8 mouse cellular contexts compared by ENCODE assay signal in the genomic region with DNA sequence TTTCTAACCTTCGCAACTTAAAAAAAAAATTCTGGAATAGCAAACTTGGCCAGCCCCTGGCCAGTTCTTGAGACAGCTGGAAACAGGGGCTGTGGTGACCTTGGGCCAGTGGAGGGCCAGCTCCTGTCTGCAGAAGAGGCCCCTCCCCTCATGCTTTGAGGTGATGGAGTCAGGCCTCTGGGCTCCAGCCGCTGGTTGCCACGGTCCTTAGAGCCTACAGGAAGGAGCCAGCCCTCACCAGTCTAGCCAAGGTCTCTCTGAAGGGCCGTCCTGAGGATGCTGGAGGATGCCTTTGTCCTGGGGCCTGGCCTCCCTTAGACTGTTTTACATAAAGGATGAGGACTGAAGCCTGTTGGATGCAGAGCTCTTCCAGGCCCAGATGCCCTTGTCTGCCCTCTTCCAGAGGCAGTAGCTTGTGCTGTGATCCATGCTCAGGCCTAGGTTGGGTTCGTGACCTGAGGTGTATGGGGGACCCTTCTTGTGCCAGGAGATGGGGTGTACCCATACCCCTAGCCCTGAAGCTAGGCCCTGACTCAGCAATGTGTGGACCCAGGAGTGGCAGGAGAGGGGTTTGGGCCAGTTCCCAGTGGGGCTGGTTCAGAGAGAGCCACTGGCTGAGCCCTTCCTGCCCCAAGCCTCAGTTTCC. TPM values are rescaled to one million over a fixed set of nuclear protein-coding genes. Genes with fewer than 3 reads are reported as not detected.
DNase-seq lines count a peak whose midpoint lies in the region; ATAC-seq and TF ChIP-seq lines count a peak whose summit lies in the region.

No protein-coding gene starts in this region.

- peak; percentile 36 for ATAC-seq in kidney, embryonic 14.5 days (ENCODE audit: low FRiP score, low TSS enrichment)
- peak; percentile 28; the same call in 1 of the 2 replicates for ATAC-seq in heart, embryonic 16.5 days (replicated peaks; ENCODE audit: extremely low read depth, insufficient read depth, low FRiP score)
- ATAC-seq in megakaryocyte-erythroid progenitor cell, adult 5-6 weeks (replicated peaks; ENCODE audit: low FRiP score, low TSS enrichment, poor library complexity, severe bottlenecking): no peak

- peaks cover 23% of the 10 kb centered on the region for H3K4me1 ChIP-seq in kidney, embryonic 14.5 days (ENCODE audit: control insufficient read depth, insufficient read depth, low read length)
- H3K4me1 ChIP-seq in bone marrow macrophage, adult 2 months (ENCODE audit: control insufficient read depth, insufficient read depth, low read length): peaks cover 3% of the 10 kb centered on the region; the same call in 1 of the 2 replicates
- H3K4me1 ChIP-seq in heart, embryonic 16.5 days (ENCODE audit: control insufficient read depth, insufficient read depth, low read length): peaks cover 6% of the 10 kb centered on the region; the same call in 1 of the 2 replicates
- peaks cover 37% of the 10 kb centered on the region for H3K4me1 ChIP-seq in megakaryocyte, embryonic 14.5 days

- 20% methylated on average over 5 of the region's 5 CpGs for WGBS in kidney, embryonic 14.5 days
- whole genome bisulfite sequencing in heart, embryonic 16.5 days: 32% methylated on average over 5 of the region's 5 CpGs

- H3K36me3 ChIP-seq in kidney, embryonic 14.5 days (ENCODE audit: control insufficient read depth, insufficient read depth, low read length): peaks cover 3% of the 10 kb centered on the region; the same call in 1 of the 2 replicates
- no peaks in the 10 kb centered on the region; the same call in 1 of the 2 replicates for H3K36me3 ChIP-seq in heart, embryonic 16.5 days (ENCODE audit: control insufficient read depth, insufficient read depth)
- peaks cover 16% of the 10 kb centered on the region for H3K36me3 ChIP-seq in megakaryocyte, embryonic 14.5 days (replicated peaks; ENCODE audit: low read length)

- peak overlapping the region; percentile 97 for H3K4me2 ChIP-seq in kidney, embryonic 14.5 days (replicated peaks; ENCODE audit: low read depth, low read length)
- peak overlapping the region; percentile 98 for H3K4me2 ChIP-seq in heart, embryonic 16.5 days (ENCODE audit: low read depth, low read length)

- no peak for TF ChIP-seq CTCF in bone marrow macrophage, adult 2 months (IDR thresholded peaks at IDR 0.05; ENCODE audit: low read depth, low read length)

- H3K9me3 ChIP-seq in kidney, embryonic 14.5 days (ENCODE audit: control insufficient read depth, low read length): no peaks in the 10 kb centered on the region
- H3K9me3 ChIP-seq in heart, embryonic 16.5 days (replicated peaks; ENCODE audit: control insufficient read depth, low read length): no peaks in the 10 kb centered on the region
- no peaks in the 10 kb centered on the region for H3K9me3 ChIP-seq in megakaryocyte, embryonic 14.5 days

- H3K27ac ChIP-seq in kidney, embryonic 14.5 days (ENCODE audit: low read depth, low read length): peak overlapping the region; percentile 1; the same call in 1 of the 2 replicates
- no peak overlapping the region for H3K27ac ChIP-seq in bone marrow macrophage, adult 2 months (ENCODE audit: insufficient read depth, low read depth, low read length)
- 0 out of 2 replicates have a peak overlapping the region, but pooled peaks have one; percentile 16 for H3K27ac ChIP-seq in heart, embryonic 16.5 days (ENCODE audit: low read length)

- peak overlapping the region; percentile 87 for H3K9ac ChIP-seq in kidney, embryonic 14.5 days (ENCODE audit: low read depth, low read length)
- H3K9ac ChIP-seq in heart, embryonic 16.5 days (ENCODE audit: low read length): peak overlapping the region; percentile 87

- no peak for TF ChIP-seq POLR2A in bone marrow macrophage, adult 2 months (IDR thresholded peaks at IDR 0.05; ENCODE audit: borderline replicate concordance, low read depth, low read length)

- no peak for DNase-seq in kidney, adult 18-20 months
- no peak for DNase-seq in thymus, postnatal 14 days
- DNase-seq in layer of hippocampus, adult 9-10 months (ENCODE audit: low spot score): no peak

- no peaks in the 10 kb centered on the region for H3K27me3 ChIP-seq in kidney, embryonic 14.5 days (ENCODE audit: control insufficient read depth, insufficient read depth, low read length)
- 0 out of 2 replicates have a peak, but pooled peaks cover 3% of the 10 kb centered on the region for H3K27me3 ChIP-seq in heart, embryonic 16.5 days (ENCODE audit: control insufficient read depth, insufficient read depth, low read length)
- peaks cover 37% of the 10 kb centered on the region for H3K27me3 ChIP-seq in megakaryocyte, embryonic 14.5 days (replicated peaks)

- peak overlapping the region; percentile 48 for H3K4me3 ChIP-seq in kidney, embryonic 14.5 days (ENCODE audit: low read length)
- peak overlapping the region; percentile 59 for H3K4me3 ChIP-seq in bone marrow macrophage, adult 2 months (ENCODE audit: insufficient read depth, low read length)
- H3K4me3 ChIP-seq in heart, embryonic 16.5 days (ENCODE audit: low read length): peak overlapping the region; percentile 71
- peak overlapping the region; percentile 93 for H3K4me3 ChIP-seq in megakaryocyte, embryonic 14.5 days (replicated peaks)

RNA-seq across cellular contexts. Expression of a gene that starts 0.7 kb away (rescaled TPM):
- 30.3 and 39.1 TPM in 2 replicates for polyA plus RNA-seq in kidney, embryonic 14.5 days (2014; fragmentation: Nextera tagmentation; extraction: Ambion mirVana)
- not detected in 2 replicates for polyA plus RNA-seq in bone marrow macrophage, adult 2 months (2012; ENCODE audit: insufficient read depth, insufficient read length, missing spikeins)
- 12.5 and 15.8 TPM in 2 replicates for polyA plus RNA-seq in heart, embryonic 16.5 days (2015; fragmentation: Nextera tagmentation; extraction: Ambion mirVana)
- polyA plus RNA-seq in megakaryocyte, embryonic 14.5 days (2012; ENCODE audit: insufficient read depth, low replicate concordance): 1.2 TPM in 1 of 2 replicates, not detected in the other
- 5.7 and 7.7 TPM in 2 replicates for total RNA-seq in megakaryocyte-erythroid progenitor cell, adult 5-6 weeks (2014; fragmentation: Nextera tagmentation)
- total RNA-seq in megakaryocyte-erythroid progenitor cell, adult 5-6 weeks (2017): 6.8 and 8.0 TPM in 2 replicates

RNA-seq across cellular contexts. Expression of a gene that starts 24.7 kb away (rescaled TPM):
- 30.0 and 41.4 TPM in 2 replicates for polyA plus RNA-seq in kidney, embryonic 14.5 days (2014; fragmentation: Nextera tagmentation; extraction: Ambion mirVana)
- polyA plus RNA-seq in bone marrow macrophage, adult 2 months (2012; ENCODE audit: insufficient read depth, insufficient read length, missing spikeins): 35.3 and 38.5 TPM in 2 replicates
- polyA plus RNA-seq in heart, embryonic 16.5 days (2015; fragmentation: Nextera tagmentation; extraction: Ambion mirVana): 25.9 and 28.5 TPM in 2 replicates
- polyA plus RNA-seq in megakaryocyte, embryonic 14.5 days (2012; ENCODE audit: insufficient read depth, low replicate concordance): 34.1 and 41.8 TPM in 2 replicates
- total RNA-seq in megakaryocyte-erythroid progenitor cell, adult 5-6 weeks (2014; fragmentation: Nextera tagmentation): 14.8 and 15.2 TPM in 2 replicates
- total RNA-seq in megakaryocyte-erythroid progenitor cell, adult 5-6 weeks (2017): 9.9 and 11.8 TPM in 2 replicates

RNA-seq across cellular contexts. Expression of a gene that starts 42.2 kb away (rescaled TPM):
- not detected in 2 replicates for polyA plus RNA-seq in kidney, embryonic 14.5 days (2014; fragmentation: Nextera tagmentation; extraction: Ambion mirVana)
- polyA plus RNA-seq in bone marrow macrophage, adult 2 months (2012; ENCODE audit: insufficient read depth, insufficient read length, missing spikeins): not detected in 2 replicates
- polyA plus RNA-seq in heart, embryonic 16.5 days (2015; fragmentation: Nextera tagmentation; extraction: Ambion mirVana): not detected in 2 replicates
- not detected in 2 replicates for polyA plus RNA-seq in megakaryocyte, embryonic 14.5 days (2012; ENCODE audit: insufficient read depth, low replicate concordance)
- not detected in 2 replicates for total RNA-seq in megakaryocyte-erythroid progenitor cell, adult 5-6 weeks (2014; fragmentation: Nextera tagmentation)
- total RNA-seq in megakaryocyte-erythroid progenitor cell, adult 5-6 weeks (2017): not detected in 2 replicates

RNA-seq across cellular contexts. Expression of a gene that starts 42.5 kb away (rescaled TPM):
- polyA plus RNA-seq in kidney, embryonic 14.5 days (2014; fragmentation: Nextera tagmentation; extraction: Ambion mirVana): not detected in 2 replicates
- not detected in 2 replicates for polyA plus RNA-seq in bone marrow macrophage, adult 2 months (2012; ENCODE audit: insufficient read depth, insufficient read length, missing spikeins)
- not detected in 2 replicates for polyA plus RNA-seq in heart, embryonic 16.5 days (2015; fragmentation: Nextera tagmentation; extraction: Ambion mirVana)
- polyA plus RNA-seq in megakaryocyte, embryonic 14.5 days (2012; ENCODE audit: insufficient read depth, low replicate concordance): not detected in 2 replicates
- total RNA-seq in megakaryocyte-erythroid progenitor cell, adult 5-6 weeks (2014; fragmentation: Nextera tagmentation): not detected in 2 replicates
- not detected in 2 replicates for total RNA-seq in megakaryocyte-erythroid progenitor cell, adult 5-6 weeks (2017)

RNA-seq across cellular contexts. Expression of a gene that starts 49.1 kb away (rescaled TPM):
- polyA plus RNA-seq in kidney, embryonic 14.5 days (2014; fragmentation: Nextera tagmentation; extraction: Ambion mirVana): 172 and 194 TPM in 2 replicates
- 1.5 TPM in 1 of 2 replicates, not detected in the other for polyA plus RNA-seq in bone marrow macrophage, adult 2 months (2012; ENCODE audit: insufficient read depth, insufficient read length, missing spikeins)
- polyA plus RNA-seq in heart, embryonic 16.5 days (2015; fragmentation: Nextera tagmentation; extraction: Ambion mirVana): 188 and 216 TPM in 2 replicates
- polyA plus RNA-seq in megakaryocyte, embryonic 14.5 days (2012; ENCODE audit: insufficient read depth, low replicate concordance): 19.7 and 90.5 TPM in 2 replicates
- total RNA-seq in megakaryocyte-erythroid progenitor cell, adult 5-6 weeks (2014; fragmentation: Nextera tagmentation): 88.4 and 89.4 TPM in 2 replicates
- 31.8 and 63.1 TPM in 2 replicates for total RNA-seq in megakaryocyte-erythroid progenitor cell, adult 5-6 weeks (2017)
